Mouse (Mus musculus) liver, embryonic 12.5 days (tissue): ENCODE results near the gene Nnat. TPM values are rescaled to one million over a fixed set of nuclear protein-coding genes. Genes with fewer than 3 reads are reported as not detected.

Experiments
- ATAC-seq: fragments of 200-750 bp; cut with Nextera tagmentation; 2 replicates; pipeline ENCODE4 v1.8.0; 2017; ENCODE audit warnings: moderate number of reproducible peaks, mild to moderate bottlenecking, moderate library complexity
- H3K27ac ChIP-seq: fragments of 300-500 bp; sonication (generic); 2 replicates; pipeline ENCODE4 v1.5.1; 2016; ENCODE audit warnings: mild to moderate bottlenecking
- H3K27me3 ChIP-seq: fragments of 300-500 bp; sonication (generic); replicated peaks from 2 replicates; pipeline ENCODE4 v1.6.1; 2016; ENCODE audit warnings: mild to moderate bottlenecking, moderate library complexity
- H3K36me3 ChIP-seq: fragments of 300-500 bp; sonication (generic); 2 replicates; pipeline ENCODE4 v1.6.1; 2016; ENCODE audit warnings: mild to moderate bottlenecking, moderate library complexity
- H3K4me1 ChIP-seq: fragments of 300-500 bp; sonication (generic); 2 replicates; pipeline ENCODE4 v1.6.1; 2016
- H3K4me2 ChIP-seq: fragments of 300-500 bp; sonication (generic); 2 replicates; pipeline ENCODE4 v1.6.1; 2016; ENCODE audit warnings: mild to moderate bottlenecking, moderate library complexity
- H3K4me3 ChIP-seq: fragments of 300-500 bp; sonication (generic); 2 replicates; pipeline ENCODE4 v1.5.1; 2016; ENCODE audit warnings: mild to moderate bottlenecking, moderate library complexity
- H3K9ac ChIP-seq: fragments of 300-500 bp; sonication (generic); 2 replicates; pipeline ENCODE4 v1.6.1; 2016; ENCODE audit warnings: mild to moderate bottlenecking, moderate library complexity
- H3K9me3 ChIP-seq: fragments of 300-500 bp; sonication (generic); replicated peaks from 2 replicates; pipeline ENCODE4 v1.6.1; 2016; ENCODE audit warnings: mild to moderate bottlenecking, moderate library complexity
- WGBS: fragments of 180-500 bp; shearing (Covaris S2); methylation state at CpG from one replicate; pipeline ENCODE4 v1.1.7; 2016; ENCODE audit not compliant: insufficient replicate concordance; 5-methylcytosine and 5-hydroxymethylcytosine counted together
- polyA plus RNA-seq: library from polyadenylated mRNA; unstranded; fragments of >200 nt; fragmentation: Nextera tagmentation; extraction: Ambion mirVana; gene quantifications from 2 replicates; pipeline ENCODE4 v1.2.1, GENCODE M21; 2016

The Nnat gene
- polyA plus RNA-seq, 1 experiment from 2014 or later: 79.0 TPM

GRCm38 (mm10) chr2:157556074-157556698 is 3.7 kb upstream of the Nnat start:
- Histone ChIP-seq H3K27ac (no peak overlapping the region), H3K4me2 (no peak overlapping the region), H3K27me3 (peaks cover 27% of the 10 kb centered on the region), H3K4me3 (no peak overlapping the region), H3K9me3 (peaks cover 13% of the 10 kb centered on the region), H3K9ac (no peak overlapping the region), H3K36me3 (peaks cover 39% of the 10 kb centered on the region), H3K4me1 (peaks cover 3% of the 10 kb centered on the region; the same call in 1 of the 2 replicates)
- WGBS: 58% methylated on average over 5 of the region's 5 CpGs
- no peak for ATAC-seq

- peaks cover 52% of the 10 kb centered on the region for H3K36me3 ChIP-seq
- H3K27ac ChIP-seq: no peak overlapping the region
- H3K4me3 ChIP-seq: no peak overlapping the region
- H3K9me3 ChIP-seq: peaks cover 17% of the 10 kb centered on the region
- no peak for ATAC-seq
- no peak overlapping the region for H3K4me2 ChIP-seq
- WGBS: 80% methylated on average over 9 of the region's 9 CpGs
- H3K9ac ChIP-seq: no peak overlapping the region
- H3K4me1 ChIP-seq: peaks cover 12% of the 10 kb centered on the region; the same call in 1 of the 2 replicates
- H3K27me3 ChIP-seq: peaks cover 46% of the 10 kb centered on the region
These were observed 1.8 kb upstream of the Nnat start for GRCm38 (mm10) chr2:157558051-157558450.

GRCm38 (mm10) chr2:157558520-157558919 is 1.4 kb upstream of the Nnat start:
- Histone ChIP-seq H3K4me2 (no peak overlapping the region), H3K36me3 (peaks cover 52% of the 10 kb centered on the region), H3K4me1 (peaks cover 14% of the 10 kb centered on the region; the same call in 1 of the 2 replicates), H3K27ac (no peak overlapping the region), H3K9me3 (peaks cover 17% of the 10 kb centered on the region), H3K27me3 (peaks cover 50% of the 10 kb centered on the region), H3K9ac (no peak overlapping the region), H3K4me3 (no peak overlapping the region)
- no peak for ATAC-seq
- 57% methylated on average over 6 of the region's 6 CpGs for WGBS

GRCm38 (mm10) chr2:157559440-157559839 is 438 bp upstream of the Nnat start:
- Histone ChIP-seq H3K4me3 (peak overlapping the region; percentile 41), H3K9me3 (peaks cover 17% of the 10 kb centered on the region), H3K4me1 (peaks cover 14% of the 10 kb centered on the region; the same call in 1 of the 2 replicates), H3K9ac (no peak overlapping the region), H3K27me3 (peaks cover 50% of the 10 kb centered on the region), H3K4me2 (peak overlapping the region; percentile 57), H3K36me3 (peaks cover 52% of the 10 kb centered on the region), H3K27ac (no peak overlapping the region)
- ATAC-seq: no peak
- 63% methylated on average over 19 of the region's 19 CpGs for WGBS

GRCm38 (mm10) chr2:157560302-157560701 is 424 bp downstream of the Nnat start:
- H3K4me2 ChIP-seq: peak overlapping the region; percentile 57
- no peak overlapping the region for H3K27ac ChIP-seq
- H3K4me3 ChIP-seq: peak overlapping the region; percentile 41
- H3K4me1 ChIP-seq: peaks cover 17% of the 10 kb centered on the region
- WGBS: 55% methylated on average over 33 of the region's 33 CpGs
- H3K27me3 ChIP-seq: peaks cover 50% of the 10 kb centered on the region
- H3K36me3 ChIP-seq: peaks cover 52% of the 10 kb centered on the region
- H3K9me3 ChIP-seq: peaks cover 17% of the 10 kb centered on the region
- H3K9ac ChIP-seq: peak overlapping the region; percentile 19; the same call in 1 of the 2 replicates
- ATAC-seq: no peak

- Histone ChIP-seq H3K27me3 (peaks cover 50% of the 10 kb centered on the region), H3K4me2 (peak overlapping the region; percentile 45), H3K4me3 (peak overlapping the region; percentile 20; the same call in 1 of the 2 replicates), H3K27ac (no peak overlapping the region), H3K9me3 (peaks cover 17% of the 10 kb centered on the region), H3K4me1 (peaks cover 22% of the 10 kb centered on the region), H3K9ac (no peak overlapping the region), H3K36me3 (peaks cover 51% of the 10 kb centered on the region)
- ATAC-seq: peak; percentile 63; the same call in 1 of the 2 replicates
- WGBS: 40% methylated on average over 27 of the region's 27 CpGs
These were observed 1.4 kb downstream of the Nnat start for GRCm38 (mm10) chr2:157561165-157561836.

- H3K27me3 ChIP-seq: peaks cover 50% of the 10 kb centered on the region
- H3K9me3 ChIP-seq: peaks cover 17% of the 10 kb centered on the region
- H3K4me3 ChIP-seq: no peak overlapping the region
- ATAC-seq: no peak
- H3K4me2 ChIP-seq: no peak overlapping the region
- H3K36me3 ChIP-seq: peaks cover 35% of the 10 kb centered on the region
- peaks cover 33% of the 10 kb centered on the region for H3K4me1 ChIP-seq
- no peak overlapping the region for H3K27ac ChIP-seq
- no peak overlapping the region for H3K9ac ChIP-seq
- 34% methylated on average over 2 of the region's 2 CpGs for WGBS
These were observed 3.2 kb downstream of the Nnat start for GRCm38 (mm10) chr2:157563031-157563430.

- peaks cover 33% of the 10 kb centered on the region for H3K4me1 ChIP-seq
- 66% methylated on average over 4 of the region's 4 CpGs for WGBS
- no peak overlapping the region for H3K4me3 ChIP-seq
- H3K9ac ChIP-seq: no peak overlapping the region
- no peak for ATAC-seq
- peaks cover 15% of the 10 kb centered on the region for H3K9me3 ChIP-seq
- peaks cover 23% of the 10 kb centered on the region for H3K36me3 ChIP-seq
- no peak overlapping the region for H3K27ac ChIP-seq
- H3K4me2 ChIP-seq: peak overlapping the region; percentile 88; the same call in 1 of the 2 replicates
- H3K27me3 ChIP-seq: peaks cover 36% of the 10 kb centered on the region
These were observed 4.8 kb downstream of the Nnat start for GRCm38 (mm10) chr2:157564723-157565122.

- ATAC-seq: no peak
- Histone ChIP-seq H3K4me1 (peaks cover 33% of the 10 kb centered on the region), H3K9ac (peak overlapping the region; percentile 86), H3K27ac (no peak overlapping the region), H3K4me3 (peak overlapping the region; percentile 85), H3K9me3 (peaks cover 8% of the 10 kb centered on the region), H3K4me2 (peak overlapping the region; percentile 88), H3K27me3 (peaks cover 30% of the 10 kb centered on the region), H3K36me3 (peaks cover 16% of the 10 kb centered on the region)
- WGBS: 3% methylated on average over 13 of the region's 13 CpGs
These were observed 5.6 kb downstream of the Nnat start for GRCm38 (mm10) chr2:157565446-157565845.

- Histone ChIP-seq H3K9me3 (peaks cover 8% of the 10 kb centered on the region; the same call in 1 of the 2 replicates), H3K4me2 (peak overlapping the region; percentile 88), H3K4me3 (peak overlapping the region; percentile 85), H3K27ac (peak overlapping the region; percentile 75; the same call in 1 of the 2 replicates), H3K4me1 (peaks cover 33% of the 10 kb centered on the region), H3K27me3 (peaks cover 30% of the 10 kb centered on the region), H3K9ac (peak overlapping the region; percentile 86), H3K36me3 (peaks cover 16% of the 10 kb centered on the region)
- ATAC-seq: no peak
- under 1% methylated on average over 34 of the region's 35 CpGs for WGBS
These were observed 6.0 kb downstream of the Nnat start for GRCm38 (mm10) chr2:157565898-157566259.

- peaks cover 28% of the 10 kb centered on the region for H3K4me1 ChIP-seq
- H3K36me3 ChIP-seq: peaks cover 11% of the 10 kb centered on the region
- peak; percentile 85 for ATAC-seq
- peaks cover 2% of the 10 kb centered on the region; the same call in 1 of the 2 replicates for H3K9me3 ChIP-seq
- peak overlapping the region; percentile 85 for H3K4me3 ChIP-seq
- H3K27ac ChIP-seq: peak overlapping the region; percentile 75
- WGBS: under 1% methylated on average over 36 of the region's 36 CpGs
- H3K27me3 ChIP-seq: peaks cover 25% of the 10 kb centered on the region
- peak overlapping the region; percentile 86 for H3K9ac ChIP-seq
- H3K4me2 ChIP-seq: peak overlapping the region; percentile 88
These were observed 6.5 kb downstream of the Nnat start for GRCm38 (mm10) chr2:157566260-157566952.
